Mouse (Mus musculus): ENCODE measurements around the gene Tmem106c. TPM values are rescaled to one million over a fixed set of nuclear protein-coding genes. Genes with fewer than 3 reads are reported as not detected.

Gene Tmem106c
- 17.4 TPM for total RNA-seq (2023)

GRCm38 (mm10) chr15:97963989-97964835 lies at the start of gene Tmem106c:
Gene Tmem106c, plus strand, starts transcription at chr15:97964200.

DNA sequence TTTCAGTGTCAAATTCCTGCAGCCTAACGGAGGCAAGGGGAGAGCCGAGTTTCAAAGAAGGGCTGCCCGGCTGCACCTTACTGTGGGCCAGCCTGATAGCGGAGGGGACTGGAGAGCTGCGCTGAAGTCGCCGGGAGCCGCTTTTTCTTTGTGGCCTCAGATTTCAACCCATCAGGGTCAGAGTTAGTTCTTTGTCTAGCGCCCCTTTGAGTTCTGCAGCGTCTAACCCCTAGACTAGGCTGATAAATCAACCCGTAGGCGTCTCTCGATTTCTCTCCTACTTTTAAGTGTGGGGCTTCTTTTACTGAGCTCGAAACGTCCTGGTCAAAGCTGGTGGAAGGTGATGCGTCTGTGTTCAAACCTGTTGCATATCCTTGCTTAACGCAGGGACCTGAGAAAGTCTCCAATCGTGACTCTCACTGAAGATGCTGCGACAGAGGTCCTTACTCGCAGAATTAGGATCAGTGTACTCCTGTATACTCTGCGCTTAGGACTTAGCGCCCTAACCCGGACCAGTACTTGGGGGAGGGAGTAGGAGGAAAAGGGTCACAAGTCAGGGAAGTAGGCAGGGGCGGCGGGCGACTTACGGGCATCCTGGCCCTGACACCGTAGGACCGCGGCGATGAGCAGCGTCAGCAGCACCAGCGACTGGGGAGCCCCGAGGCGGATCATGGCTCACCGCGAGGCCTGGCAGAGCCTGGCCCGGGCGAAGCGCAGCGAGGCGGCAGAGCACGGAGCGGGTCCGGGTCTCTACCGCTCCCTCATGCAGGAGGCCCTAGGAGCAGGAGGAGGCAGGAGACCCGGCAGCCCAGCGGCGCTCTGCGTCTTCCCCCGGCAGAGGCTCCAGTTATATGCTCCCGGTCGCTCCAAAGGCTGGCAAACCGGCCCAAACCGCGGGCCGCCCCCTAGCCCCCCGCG lies 40.1 kb downstream of the Tmem106c start, which contains the start of gene Col2a1:
Gene Col2a1 (minus strand): TSS at position 874 of the 918 bp plus-strand sequence.

Other genes starting within 250 kb of the Tmem106c start
- gene Endou, start 232.9 kb upstream of the Tmem106c start, total RNA-seq (2023) = 0.47 TPM
- 2.7 TPM for gene Rapgef3, start 196.2 kb upstream of the Tmem106c start, total RNA-seq (2023)
- 24.7 TPM for gene Slc48a1, start 185.7 kb upstream of the Tmem106c start, total RNA-seq (2023)
- 142 TPM for gene Hdac7, start 119.7 kb upstream of the Tmem106c start, total RNA-seq (2023)
- gene Vdr, start 53.6 kb upstream of the Tmem106c start, total RNA-seq (2023) = 0.89 TPM
- 0.59 TPM for gene Col2a1, start 40.5 kb downstream of the Tmem106c start, total RNA-seq (2023)
- 14.6 TPM for gene Pfkm, start 128.4 kb downstream of the Tmem106c start, total RNA-seq (2023)
- 49.2 TPM for gene Senp1, start 129.5 kb downstream of the Tmem106c start, total RNA-seq (2023)
- 15.4 TPM for gene Asb8, start 201.4 kb downstream of the Tmem106c start, total RNA-seq (2023)
- gene Ccdc184, start 203.0 kb downstream of the Tmem106c start, total RNA-seq (2023) = not detected
- not detected for gene Olfr288, start 231.3 kb downstream of the Tmem106c start, total RNA-seq (2023)